Mouse (Mus musculus) adipose tissue, adult 10 weeks (tissue): ENCODE data around the gene 4930595D18Rik. TPM values are rescaled to one million over a fixed set of nuclear protein-coding genes. Genes with fewer than 3 reads are reported as not detected.

Experiments used
- polyA plus RNA-seq: library from polyadenylated mRNA; stranded (reverse); fragments of 350-450 nt; fragmentation: Illumina TruSeq; extraction: RNeasy Lipid Tissue Mini Kit (QIAGEN cat#74804); gene quantifications from one replicate; pipeline ENCODE4 v1.2.3, GENCODE M21; 2014; ENCODE audit warnings: low read depth, low replicate concordance

Gene 4930595D18Rik
- not detected for polyA plus RNA-seq

DNA sequence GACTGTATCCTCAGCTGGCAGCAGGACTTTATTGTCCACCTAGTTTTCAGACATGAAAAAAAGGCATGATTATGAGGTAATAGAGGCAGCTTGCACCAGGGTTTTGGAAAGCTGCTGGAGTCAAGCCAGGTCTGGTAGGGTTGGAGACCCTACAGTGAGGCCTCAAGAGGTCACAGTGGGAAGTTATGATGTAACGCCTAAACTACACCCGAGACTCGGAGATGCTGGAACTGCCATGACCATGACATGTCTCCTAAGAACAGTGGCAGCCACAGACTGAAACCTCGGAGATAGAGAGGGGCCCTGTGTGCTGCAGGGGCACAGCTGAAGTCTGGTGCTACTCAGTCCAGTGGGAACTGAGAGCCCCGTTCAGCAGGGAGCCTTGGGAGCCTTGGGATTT lies at the start of gene 4930595D18Rik:
4930595D18Rik (minus strand) TSS at position 16 of the 400 bp plus-strand sequence.

DNA sequence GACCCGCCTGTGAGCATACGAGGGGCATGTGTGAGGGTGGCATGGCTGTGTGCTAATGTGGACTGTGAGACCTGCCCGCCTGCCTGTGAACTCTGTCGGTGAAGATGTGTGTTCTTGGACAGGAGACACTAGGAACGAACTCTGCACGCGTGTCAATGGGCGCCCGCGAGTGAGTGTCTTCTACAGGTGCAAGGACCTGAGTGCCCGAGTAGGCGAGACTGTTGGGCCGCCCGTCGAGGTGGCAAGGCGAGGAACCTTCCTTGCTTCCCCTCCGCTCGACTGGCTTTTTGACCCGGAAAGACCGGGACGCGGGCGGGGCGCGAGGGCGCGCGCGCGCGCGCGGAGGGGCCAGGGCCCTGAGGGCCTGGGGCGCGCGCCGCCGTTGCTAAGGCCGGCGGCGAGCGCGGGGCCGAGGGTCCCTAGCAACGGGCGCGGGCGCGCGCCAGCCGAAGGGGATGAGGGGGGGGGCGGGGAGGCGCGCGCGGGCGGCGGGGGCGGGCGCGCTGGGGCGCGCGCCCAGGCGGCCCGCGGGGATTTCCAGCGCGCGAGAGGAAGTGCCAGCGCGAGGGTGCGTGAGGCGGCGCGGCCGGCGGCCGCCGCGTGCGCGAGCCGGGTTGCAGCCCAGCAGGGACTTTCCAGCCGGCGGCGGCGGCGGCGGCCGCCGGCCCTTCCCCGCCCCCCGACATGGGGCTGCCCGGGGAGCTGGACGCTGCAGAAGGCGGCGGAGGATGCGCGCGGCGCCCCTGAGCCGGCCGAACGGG lies 18.3 kb downstream of the 4930595D18Rik start, which contains the start of gene Traf3:
Traf3 (plus strand) TSS at position 540 of the 761 bp plus-strand sequence.

Other genes with a start within 250 kb of the 4930595D18Rik start
- 9.1 TPM for gene Ankrd9, start 205.5 kb downstream of the 4930595D18Rik start, polyA plus RNA-seq
- 21.3 TPM for gene Rcor1, start 145.1 kb downstream of the 4930595D18Rik start, polyA plus RNA-seq
- 10.4 TPM for gene Traf3, start 18.1 kb downstream of the 4930595D18Rik start, polyA plus RNA-seq
- gene Amn, start 86.6 kb upstream of the 4930595D18Rik start, polyA plus RNA-seq = 0.31 TPM
- gene Cdc42bpb, start 193.2 kb upstream of the 4930595D18Rik start, polyA plus RNA-seq = 65.8 TPM
- gene Lbhd2, start 222.3 kb upstream of the 4930595D18Rik start, polyA plus RNA-seq = not detected
- 13.6 TPM for gene Exoc3l4, start 232.5 kb upstream of the 4930595D18Rik start, polyA plus RNA-seq